Comparison of ENCODE assay signal across 9 mouse cellular contexts in genomic region chr3:105892572-105893495, GRCm38 (mm10). TPM values are rescaled to one million over a fixed set of nuclear protein-coding genes. Genes with fewer than 3 reads are reported as not detected.
DNase-seq lines count a peak whose midpoint lies in the region; ATAC-seq lines count a peak whose summit lies in the region.
"Had no signal": no experiment of that assay in that cellular context is flagged by ENCODE, and none has a peak within 500 bp of the region (broad histone marks: within the 10 kb centered on the region; RNA-seq: fewer than 3 reads in every experiment).

No protein-coding gene starts in this region.

- no peak overlapping the region for H3K4me2 ChIP-seq in midbrain, embryonic 11.5 days

- H3K4me3 ChIP-seq in midbrain, embryonic 11.5 days (ENCODE audit: low read depth, low read length): no peak overlapping the region
- H3K4me3 ChIP-seq: myocyte had no signal

- 89% methylated on average over 19 of the region's 19 CpGs for WGBS in midbrain, embryonic 11.5 days

- H3K36me3 ChIP-seq in midbrain, embryonic 11.5 days (ENCODE audit: control insufficient read depth, insufficient read depth, low read length): no peaks in the 10 kb centered on the region

- no peaks in the 10 kb centered on the region for H3K9me3 ChIP-seq in midbrain, embryonic 11.5 days (ENCODE audit: control insufficient read depth, low read length)

- no peak overlapping the region for H3K9ac ChIP-seq in midbrain, embryonic 11.5 days (ENCODE audit: low read length)

- intact Hi-C loops in heart, postnatal 25 days (cut with DNase I): loop anchor here (2.0 kb wide), 1 partner anchor 68 kb away; no protein-coding TSS in a partner anchor

- no peaks in the 10 kb centered on the region for H3K27me3 ChIP-seq in midbrain, embryonic 11.5 days (ENCODE audit: control insufficient read depth, insufficient read depth, low read length)

- H3K27ac ChIP-seq in midbrain, embryonic 11.5 days (ENCODE audit: low read depth, low read length): no peak overlapping the region

- peak; percentile 13 for DNase-seq in urinary bladder, adult 2 months (ENCODE audit: low spot score)
- DNase-seq in urinary bladder, adult 18-20 months (ENCODE audit: low spot score in 2 of 2): no peak
- DNase-seq in heart, postnatal 25 days (ENCODE audit: low spot score): peak; percentile 12
- no peak for DNase-seq in urinary bladder, postnatal 36 days (ENCODE audit: low spot score in 2 of 2)
- no peak for DNase-seq in cerebellum, adult 9-10 months
- no peak for DNase-seq in midbrain, embryonic 11.5 days (ENCODE audit: low spot score, missing footprints)
- no peak for DNase-seq in layer of hippocampus, adult 18-20 months (ENCODE audit: low spot score in 2 of 2)

- no peaks in the 10 kb centered on the region for H3K4me1 ChIP-seq in midbrain, embryonic 11.5 days (ENCODE audit: control insufficient read depth, insufficient read depth, low read length)

- peak; percentile 61 for ATAC-seq in megakaryocyte progenitor cell, adult 5-6 weeks (replicated peaks; ENCODE audit: poor library complexity)
- no peak for ATAC-seq in midbrain, embryonic 11.5 days (ENCODE audit: low FRiP score)

RNA-seq across cellular contexts. Expression of gene Tmigd3, which starts 22.1 kb away (rescaled TPM):
- 0.13 and 0.14 TPM in 2 replicates for polyA plus RNA-seq in urinary bladder, adult 2 months (2012; rRNA removed)
- not detected for total RNA-seq in heart, postnatal 25 days (2021)
- total RNA-seq in megakaryocyte progenitor cell, adult 5-6 weeks (2015): 0.71 and 1.8 TPM in 2 replicates
- 0.33 and 2.2 TPM in 2 replicates for total RNA-seq in megakaryocyte progenitor cell, adult 5-6 weeks (2017)
- polyA plus RNA-seq in midbrain, embryonic 11.5 days (2014; fragmentation: Nextera tagmentation; extraction: Ambion mirVana): not detected in 2 replicates
- under 1 TPM in 1 of 2 experiments, not detected in 1; 0.51 TPM for total RNA-seq in layer of hippocampus, adult 18-20 months (2021)

RNA-seq across cellular contexts. Expression of gene Adora3, which starts 22.2 kb away (rescaled TPM):
- 0.41 and 0.53 TPM in 2 replicates for polyA plus RNA-seq in urinary bladder, adult 2 months (2012; rRNA removed)
- total RNA-seq in heart, postnatal 25 days (2021): under 1 TPM; 0.21 to 0.25 TPM
- 0.81 and 1.4 TPM in 2 replicates for total RNA-seq in megakaryocyte progenitor cell, adult 5-6 weeks (2015)
- total RNA-seq in megakaryocyte progenitor cell, adult 5-6 weeks (2017): 0.20 TPM in 1 of 2 replicates, not detected in the other
- polyA plus RNA-seq in midbrain, embryonic 11.5 days (2014; fragmentation: Nextera tagmentation; extraction: Ambion mirVana): not detected in 2 replicates
- total RNA-seq in layer of hippocampus, adult 18-20 months (2021): 1 to 10 TPM; 1.1 to 1.4 TPM
- polyA plus RNA-seq: myocyte had no signal

RNA-seq across cellular contexts. Expression of gene I830077J02Rik, which starts 39.6 kb away (rescaled TPM):
- 0.58 and 0.78 TPM in 2 replicates for polyA plus RNA-seq in urinary bladder, adult 2 months (2012; rRNA removed)
- total RNA-seq in heart, postnatal 25 days (2021): under 1 TPM; 0.60 to 0.84 TPM
- total RNA-seq in megakaryocyte progenitor cell, adult 5-6 weeks (2015): 33.1 and 45.9 TPM in 2 replicates
- 19.2 and 22.3 TPM in 2 replicates for total RNA-seq in megakaryocyte progenitor cell, adult 5-6 weeks (2017)
- polyA plus RNA-seq in midbrain, embryonic 11.5 days (2014; fragmentation: Nextera tagmentation; extraction: Ambion mirVana): 0.63 and 0.83 TPM in 2 replicates
- total RNA-seq in layer of hippocampus, adult 18-20 months (2021): 1 to 10 TPM in 1 of 2 experiments, under 1 TPM in 1; 0.28 to 1.0 TPM

Comparison
In these comparisons a context has a peak if more than half of its experiments do, and no peak if none do; other contexts are left out.
1. DNase-seq: peak in urinary bladder, adult 2 months (single experiment) and heart, postnatal 25 days (single experiment); none in urinary bladder, adult 18-20 months (0 of 2), urinary bladder, postnatal 36 days (0 of 2), cerebellum, adult 9-10 months (single experiment), midbrain, embryonic 11.5 days (single experiment) and layer of hippocampus, adult 18-20 months (0 of 2).
2. RNA of gene I830077J02Rik, which starts 39.6 kb away (total RNA-seq): 19.2 to 45.9 TPM in megakaryocyte progenitor cell, adult 5-6 weeks; 0.28 to 1.0 TPM in layer of hippocampus, adult 18-20 months and 0.60 to 0.84 TPM in heart, postnatal 25 days; every median in the first group is over 4 times any median in the second.